Mouse (Mus musculus): ENCODE results near the gene Tldc2. TPM values are rescaled to one million over a fixed set of nuclear protein-coding genes. Genes with fewer than 3 reads are reported as not detected.

Tldc2 gene
- polyA plus RNA-seq, 1 experiment from 2014 or later = not detected

DNA sequence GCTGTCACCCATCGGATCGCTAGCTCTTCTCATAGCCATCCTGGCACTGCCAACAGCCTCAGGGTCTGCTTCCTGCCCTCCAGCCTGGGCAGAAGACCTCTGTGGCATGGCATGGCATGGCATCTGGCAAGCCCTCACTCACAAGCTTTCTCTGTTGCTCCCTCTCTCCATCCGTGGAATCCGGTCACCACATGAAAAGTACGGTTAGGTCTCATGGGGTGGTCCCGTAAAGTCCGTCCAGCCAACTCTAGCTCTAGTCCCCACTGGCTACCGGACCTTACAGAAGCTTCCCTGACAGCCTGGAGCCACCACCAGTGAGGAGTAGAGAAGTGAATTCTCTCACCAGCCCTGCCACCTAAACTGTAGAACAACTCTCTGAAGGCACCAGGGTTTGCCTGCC is 5.5 kb upstream of the Tldc2 start:
- WGBS = 90% methylated on average over 8 of the region's 8 CpGs
- ATAC-seq (ENCODE audit: low FRiP score, low read depth) = no peak
- H3K4me3 ChIP-seq = no peak overlapping the region

DNA sequence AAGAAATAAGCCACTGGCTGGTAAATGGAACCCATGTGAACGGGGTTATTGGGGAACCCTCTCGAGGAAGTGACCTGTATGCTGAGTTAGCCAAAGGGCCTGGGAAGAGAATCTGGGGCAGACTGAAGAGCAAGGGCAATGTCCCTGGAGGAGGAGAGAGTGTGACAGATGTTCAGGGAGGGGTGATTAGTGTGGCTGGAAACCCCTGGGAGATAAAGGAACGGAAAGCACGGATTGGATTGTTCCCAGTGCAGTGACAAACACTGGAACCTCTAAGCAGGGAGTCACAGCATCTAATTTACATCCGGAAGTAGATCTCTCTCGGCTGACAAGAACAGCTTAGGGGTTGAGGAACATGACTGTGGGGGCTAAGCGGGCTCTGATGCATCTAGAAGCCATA is 4.9 kb upstream of the Tldc2 start:
- WGBS = 32% methylated on average over 7 of the region's 7 CpGs

More for the DNA sequence above, 5.5 kb upstream of the Tldc2 start:
- Histone ChIP-seq H3K4me1 (peaks cover 23% of the 10 kb centered on the region), H3K27ac (no peak overlapping the region), H3K27me3 (no peaks in the 10 kb centered on the region), H3K9me3 (no peaks in the 10 kb centered on the region), H3K9ac (no peak overlapping the region), H3K36me3 (peaks cover 4% of the 10 kb centered on the region), H3K4me2 (replicated peaks) (no peak overlapping the region)

DNA sequence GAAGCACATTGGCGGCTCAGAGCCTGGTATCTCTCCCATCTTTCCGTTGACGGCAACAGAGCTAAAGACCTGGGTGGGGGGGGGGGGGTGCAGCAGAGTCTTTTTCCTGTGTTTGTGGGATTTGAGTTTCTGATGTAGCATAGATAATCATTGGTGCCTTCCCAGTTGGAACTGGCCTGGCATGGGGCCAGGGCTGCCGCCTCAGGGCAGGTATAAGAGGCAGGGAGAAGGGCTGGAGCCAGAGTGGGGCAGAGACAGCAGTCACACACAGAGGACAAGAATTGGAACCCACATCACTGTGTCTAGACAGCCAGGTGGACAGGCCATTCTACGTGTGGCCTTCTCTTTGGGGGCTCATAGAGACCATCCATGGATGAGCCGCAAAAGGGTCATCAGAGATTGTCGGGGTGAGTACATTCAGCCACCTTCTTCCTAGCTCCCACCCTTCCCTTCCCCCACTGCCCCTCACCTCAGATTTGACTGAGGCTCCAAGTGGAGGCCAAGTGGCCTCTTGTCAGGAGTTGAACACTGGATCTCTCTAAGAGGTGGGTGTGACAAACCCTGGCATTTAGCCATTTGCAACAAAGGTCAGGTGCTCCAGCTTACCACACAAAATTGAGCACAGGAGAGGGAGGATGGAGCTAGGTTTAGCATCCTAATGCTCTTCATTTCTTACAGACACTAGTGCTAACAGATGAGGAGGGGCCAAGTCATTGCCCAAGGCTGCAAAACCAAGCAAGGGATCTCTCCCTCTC is 1.8 kb upstream of the Tldc2 start:
- no peak for ATAC-seq (ENCODE audit: low FRiP score, low read depth)
- Histone ChIP-seq H3K9me3 (no peaks in the 10 kb centered on the region), H3K4me2 (replicated peaks) (no peak overlapping the region), H3K9ac (no peak overlapping the region), H3K36me3 (no peaks in the 10 kb centered on the region), H3K4me3 (no peak overlapping the region), H3K27ac (no peak overlapping the region), H3K4me1 (peaks cover 4% of the 10 kb centered on the region), H3K27me3 (no peaks in the 10 kb centered on the region)
- WGBS = 88% methylated on average over 7 of the region's 7 CpGs

More for the DNA sequence above, 4.9 kb upstream of the Tldc2 start:
- H3K4me1 ChIP-seq = peaks cover 17% of the 10 kb centered on the region
- no peaks in the 10 kb centered on the region for H3K9me3 ChIP-seq
- no peak for ATAC-seq (ENCODE audit: low FRiP score, low read depth)
- H3K36me3 ChIP-seq = no peaks in the 10 kb centered on the region
- no peak overlapping the region for H3K27ac ChIP-seq
- no peak overlapping the region for H3K9ac ChIP-seq
- no peaks in the 10 kb centered on the region for H3K27me3 ChIP-seq
- H3K4me2 ChIP-seq (replicated peaks) = no peak overlapping the region
- H3K4me3 ChIP-seq = no peak overlapping the region

DNA sequence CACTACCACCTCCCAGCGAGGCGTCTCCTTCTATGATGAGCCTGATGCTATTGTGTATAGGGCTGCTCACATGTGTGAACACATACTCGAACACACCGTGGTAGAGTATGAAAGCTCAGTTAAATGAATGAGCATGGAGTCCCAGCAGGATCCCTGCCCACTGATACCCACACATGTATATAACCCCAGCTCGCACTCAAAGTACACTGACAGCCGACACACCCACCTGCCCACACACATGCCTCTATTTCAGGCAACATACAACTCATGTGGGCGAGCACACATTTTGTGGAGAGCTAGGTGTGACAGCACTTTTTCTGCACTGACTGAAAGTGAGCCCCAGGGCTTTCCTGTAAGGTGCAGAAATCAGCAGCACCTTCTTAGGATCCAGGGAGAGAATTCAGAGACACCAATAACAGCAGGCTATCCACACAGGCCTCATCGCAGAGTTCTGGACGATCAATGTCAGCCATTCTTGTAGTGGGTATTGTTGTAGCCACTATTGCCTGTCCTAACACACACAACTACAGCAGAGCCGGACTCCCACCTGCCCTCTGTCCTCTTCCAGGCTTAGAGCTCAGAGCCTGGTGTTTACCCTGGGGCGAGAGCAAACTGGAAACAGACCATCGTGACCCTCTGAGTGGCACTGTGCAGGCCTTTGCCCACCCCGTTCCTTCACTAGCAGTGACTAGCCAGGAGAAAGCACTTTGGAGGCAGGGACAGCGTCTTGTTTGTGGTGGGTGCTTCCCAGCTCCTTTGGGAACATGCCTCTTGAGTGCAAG is 872 bp downstream of the Tldc2 start:
- Histone ChIP-seq H3K4me1 (peaks cover 12% of the 10 kb centered on the region; the same call in 1 of the 2 replicates), H3K27me3 (no peaks in the 10 kb centered on the region), H3K9me3 (no peaks in the 10 kb centered on the region), H3K4me2 (replicated peaks) (no peak overlapping the region), H3K36me3 (no peaks in the 10 kb centered on the region), H3K27ac (no peak overlapping the region), H3K4me3 (no peak overlapping the region), H3K9ac (0 out of 2 replicates have a peak overlapping the region, but pooled peaks have one; percentile 19)
- 75% methylated on average over 14 of the region's 14 CpGs for WGBS
- no peak for ATAC-seq (ENCODE audit: low FRiP score, low read depth)

DNA sequence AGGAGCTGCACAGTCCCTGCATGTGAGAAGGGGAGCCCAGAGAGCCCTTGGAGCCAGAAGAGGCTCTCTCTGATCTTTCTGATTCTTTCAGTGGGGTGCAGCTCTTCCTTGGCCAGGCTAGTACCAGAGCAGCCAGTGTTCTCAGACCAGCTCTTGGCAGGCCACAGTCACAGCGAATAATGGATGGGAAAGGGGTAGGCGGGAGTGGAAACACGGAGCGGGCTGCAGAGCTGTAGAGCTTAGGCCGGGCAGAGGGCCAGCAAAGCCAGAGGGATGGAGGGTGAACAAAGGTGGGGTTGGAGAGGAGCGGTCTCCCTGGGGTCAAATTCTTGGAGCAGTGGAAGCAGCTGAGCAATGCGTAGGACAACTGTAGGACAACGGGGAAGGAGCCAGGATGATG is 5.2 kb downstream of the Tldc2 start:
- H3K27ac ChIP-seq = peak overlapping the region; percentile 63; the same call in 1 of the 2 replicates
- WGBS = 56% methylated on average over 8 of the region's 8 CpGs
- H3K4me1 ChIP-seq = peaks cover 12% of the 10 kb centered on the region; the same call in 1 of the 2 replicates
- H3K4me2 ChIP-seq (replicated peaks) = no peak overlapping the region
- H3K27me3 ChIP-seq = no peaks in the 10 kb centered on the region
- no peak for ATAC-seq (ENCODE audit: low FRiP score, low read depth)
- H3K4me3 ChIP-seq = no peak overlapping the region
- no peaks in the 10 kb centered on the region for H3K9me3 ChIP-seq
- peaks cover 8% of the 10 kb centered on the region for H3K36me3 ChIP-seq
- H3K9ac ChIP-seq = 0 out of 2 replicates have a peak overlapping the region, but pooled peaks have one; percentile 25

DNA sequence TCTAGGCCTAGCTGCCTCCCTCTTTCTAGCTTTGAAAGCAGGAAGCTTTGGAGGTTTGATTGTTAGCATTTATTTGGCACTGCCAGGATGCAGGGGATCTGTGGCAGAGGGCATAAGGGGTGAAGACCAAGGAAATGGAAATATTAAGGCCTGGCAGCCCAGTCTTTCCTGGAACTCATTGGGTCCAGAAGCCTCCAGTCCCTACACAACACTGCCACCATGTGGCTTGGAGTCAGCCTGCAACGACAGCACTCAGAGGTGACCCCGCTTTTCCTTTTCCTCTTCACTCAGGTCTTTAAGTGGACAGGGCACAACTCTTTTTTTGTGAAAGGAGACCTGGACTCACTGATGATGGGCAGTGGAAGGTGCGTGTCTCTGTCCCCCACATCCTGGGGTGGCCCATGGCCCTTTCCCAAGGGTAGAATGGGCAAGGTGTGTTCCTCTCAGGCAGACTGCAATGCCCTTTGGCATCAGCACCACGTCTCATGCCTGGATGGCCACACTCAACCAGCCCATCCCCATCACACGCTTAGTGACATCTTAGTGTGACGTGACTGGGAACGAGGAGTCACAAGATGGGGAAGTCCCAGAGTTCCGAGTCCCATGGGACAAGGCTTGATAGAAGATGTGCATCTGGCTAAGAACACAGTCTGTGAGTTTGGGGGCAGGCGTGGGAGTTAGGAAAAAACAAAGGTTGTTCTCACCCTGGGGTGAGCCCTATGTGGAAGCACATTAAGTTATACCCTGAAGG is 8.3 kb downstream of the Tldc2 start:
- H3K27ac ChIP-seq = no peak overlapping the region
- H3K36me3 ChIP-seq = peaks cover 28% of the 10 kb centered on the region
- H3K27me3 ChIP-seq = no peaks in the 10 kb centered on the region
- H3K4me3 ChIP-seq = no peak overlapping the region
- no peaks in the 10 kb centered on the region for H3K9me3 ChIP-seq
- ATAC-seq (ENCODE audit: low FRiP score, low read depth) = 0 out of 2 replicates have a peak, but pooled peaks have one; percentile 38
- H3K4me2 ChIP-seq (replicated peaks) = no peak overlapping the region
- 70% methylated on average over 9 of the region's 9 CpGs for WGBS
- H3K4me1 ChIP-seq = peaks cover 12% of the 10 kb centered on the region; the same call in 1 of the 2 replicates
- peak overlapping the region; percentile 31; the same call in 1 of the 2 replicates for H3K9ac ChIP-seq

DNA sequence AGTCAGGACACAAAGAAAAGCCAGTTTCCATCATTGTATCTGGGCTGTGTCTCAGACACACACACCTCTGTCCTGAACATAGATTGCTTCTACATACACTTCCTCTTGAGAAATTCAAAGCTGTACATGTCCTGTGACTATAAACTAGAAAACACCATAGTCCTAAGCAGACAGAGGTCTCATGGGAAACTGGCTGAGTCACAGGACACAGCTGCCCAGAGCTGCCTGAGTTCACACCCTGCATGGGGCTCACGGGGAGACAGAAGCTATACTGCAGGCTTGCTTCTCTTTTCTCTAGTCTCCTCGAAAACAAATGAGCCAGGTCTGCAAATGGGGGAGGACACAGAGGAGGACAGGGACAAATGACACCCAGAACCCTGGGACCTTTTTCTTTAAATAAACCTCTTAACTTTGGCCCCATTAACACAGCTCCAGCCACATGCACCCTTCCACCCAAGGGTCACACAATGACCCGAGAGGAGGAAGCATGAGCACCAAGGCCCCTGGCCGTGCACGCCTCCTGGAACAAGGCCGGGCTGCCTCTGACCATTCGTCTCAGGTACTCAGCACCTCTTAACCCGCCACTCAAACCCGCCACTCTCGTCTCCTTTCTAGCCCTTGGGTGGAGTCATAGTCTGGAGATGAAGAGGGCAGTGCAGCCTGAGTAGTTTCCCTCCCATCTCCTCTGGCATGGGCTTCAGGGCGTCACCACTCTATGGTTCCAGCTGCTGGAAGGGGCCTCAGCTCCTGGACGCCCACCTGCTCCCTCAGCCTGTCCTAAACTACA is 12.9 kb downstream of the Tldc2 start:
- WGBS = 75% methylated on average over 12 of the region's 12 CpGs
- Histone ChIP-seq H3K4me2 (replicated peaks) (no peak overlapping the region), H3K9ac (no peak overlapping the region), H3K4me3 (no peak overlapping the region), H3K27me3 (no peaks in the 10 kb centered on the region), H3K27ac (no peak overlapping the region), H3K36me3 (peaks cover 62% of the 10 kb centered on the region), H3K4me1 (no peaks in the 10 kb centered on the region), H3K9me3 (no peaks in the 10 kb centered on the region)
- no peak for ATAC-seq (ENCODE audit: low FRiP score, low read depth)

DNA sequence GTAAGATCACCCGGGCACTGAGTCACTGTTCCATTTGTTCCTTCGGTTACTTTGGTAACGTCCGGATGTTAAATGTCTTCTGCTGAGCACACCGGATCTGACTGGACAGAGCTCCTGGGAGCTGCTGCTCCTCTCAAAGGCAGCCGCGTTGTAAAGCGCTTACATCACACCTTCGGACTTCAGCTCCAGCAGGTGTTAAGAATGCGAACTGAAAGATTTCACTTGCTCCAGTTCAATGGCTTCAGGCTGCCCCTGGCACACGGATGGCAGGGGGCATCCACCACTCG is 13.4 kb downstream of the Tldc2 start:
- no peaks in the 10 kb centered on the region for H3K27me3 ChIP-seq
- WGBS = 84% methylated on average over 12 of the region's 12 CpGs
- peaks cover 68% of the 10 kb centered on the region for H3K36me3 ChIP-seq
- H3K9ac ChIP-seq = no peak overlapping the region
- H3K4me1 ChIP-seq = no peaks in the 10 kb centered on the region
- no peak for ATAC-seq (ENCODE audit: low FRiP score, low read depth)
- no peak overlapping the region for H3K27ac ChIP-seq
- H3K4me2 ChIP-seq (replicated peaks) = no peak overlapping the region
- no peaks in the 10 kb centered on the region for H3K9me3 ChIP-seq
- no peak overlapping the region for H3K4me3 ChIP-seq

DNA sequence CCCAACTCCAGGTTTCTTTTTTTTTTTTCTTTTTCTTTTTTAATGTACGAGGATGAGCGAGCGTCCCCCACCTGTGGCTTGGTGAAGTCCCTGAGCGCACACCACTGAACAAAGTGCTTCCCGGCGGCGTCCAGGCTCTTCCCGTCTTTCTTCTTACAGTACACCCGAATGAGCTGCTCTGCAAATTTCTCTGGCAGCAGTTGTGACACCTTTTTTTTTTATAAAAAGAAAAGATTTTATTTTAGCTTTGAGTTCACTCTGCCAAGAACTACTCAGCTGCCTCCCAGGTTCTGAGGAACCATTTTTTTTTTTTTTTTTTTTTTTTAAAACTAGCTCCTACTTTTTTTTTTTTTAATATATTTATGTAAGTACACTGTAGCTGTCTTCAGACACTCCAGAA is 14.8 kb downstream of the Tldc2 start:
- Histone ChIP-seq H3K4me3 (no peak overlapping the region), H3K27ac (no peak overlapping the region), H3K27me3 (no peaks in the 10 kb centered on the region), H3K9me3 (no peaks in the 10 kb centered on the region), H3K36me3 (peaks cover 71% of the 10 kb centered on the region), H3K4me1 (no peaks in the 10 kb centered on the region), H3K4me2 (replicated peaks) (no peak overlapping the region), H3K9ac (no peak overlapping the region)
- no peak for ATAC-seq (ENCODE audit: low FRiP score, low read depth)
- WGBS = 97% methylated on average over 9 of the region's 9 CpGs

DNA sequence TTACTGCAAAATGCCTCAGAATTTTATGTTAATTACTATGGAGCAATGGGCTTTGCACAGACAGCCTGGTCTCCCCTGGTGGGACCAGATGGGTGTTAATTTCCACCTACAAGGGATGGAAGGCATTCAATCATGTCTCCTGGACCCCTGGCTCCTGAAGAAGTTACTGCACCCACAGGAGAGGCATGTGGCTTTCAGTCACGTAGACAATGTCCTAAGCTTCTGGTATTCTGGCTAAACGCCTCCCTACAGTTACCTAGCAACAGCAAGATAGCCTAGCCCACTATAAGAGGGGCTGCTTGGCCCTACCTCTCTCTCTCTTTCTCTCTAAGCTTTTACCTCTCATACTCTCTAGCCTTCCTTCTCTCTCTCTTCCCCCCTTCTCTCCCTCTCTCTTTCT is 15.4 kb downstream of the Tldc2 start:
- H3K9ac ChIP-seq = no peak overlapping the region
- H3K4me2 ChIP-seq (replicated peaks) = no peak overlapping the region
- H3K4me3 ChIP-seq = no peak overlapping the region
- ATAC-seq (ENCODE audit: low FRiP score, low read depth) = no peak
- 70% methylated on average over 2 of the region's 2 CpGs for WGBS
- H3K9me3 ChIP-seq = no peaks in the 10 kb centered on the region
- no peaks in the 10 kb centered on the region for H3K27me3 ChIP-seq
- H3K27ac ChIP-seq = no peak overlapping the region
- H3K4me1 ChIP-seq = no peaks in the 10 kb centered on the region
- peaks cover 76% of the 10 kb centered on the region for H3K36me3 ChIP-seq

DNA sequence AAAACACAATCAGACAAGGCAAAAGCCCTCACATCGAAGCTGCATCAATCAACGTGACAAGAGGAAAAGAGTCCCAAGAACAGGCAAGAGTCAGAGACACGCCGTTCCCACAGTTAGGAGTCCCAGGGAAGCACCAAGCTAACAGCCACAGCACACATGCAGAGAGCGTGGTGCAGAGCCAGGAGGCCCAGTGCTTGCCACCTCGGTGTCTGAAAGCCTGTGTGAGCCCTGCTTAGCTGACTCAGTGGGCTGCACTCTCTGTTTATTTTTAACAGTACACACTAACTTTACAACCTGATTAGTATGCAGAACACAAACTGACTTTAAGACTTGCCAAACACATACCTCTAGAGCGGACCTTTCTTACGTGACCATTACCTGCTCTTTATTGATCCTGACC is 17.6 kb downstream of the Tldc2 start:
- WGBS = 88% methylated on average over 8 of the region's 8 CpGs
- no peak overlapping the region for H3K9ac ChIP-seq
- H3K9me3 ChIP-seq = no peaks in the 10 kb centered on the region
- H3K4me3 ChIP-seq = no peak overlapping the region
- H3K27ac ChIP-seq = no peak overlapping the region
- no peak overlapping the region for H3K4me2 ChIP-seq (replicated peaks)
- peaks cover 81% of the 10 kb centered on the region for H3K36me3 ChIP-seq
- no peaks in the 10 kb centered on the region for H3K4me1 ChIP-seq
- no peak for ATAC-seq (ENCODE audit: low FRiP score, low read depth)
- no peaks in the 10 kb centered on the region for H3K27me3 ChIP-seq

All from limb, embryonic 13.5 days (tissue).